Comparison of ENCODE assay signal across 28 mouse cellular contexts in genomic region chr19:60716381-60716780, GRCm38 (mm10). TPM values are rescaled to one million over a fixed set of nuclear protein-coding genes. Genes with fewer than 3 reads are reported as not detected.
DNase-seq lines count a peak whose midpoint lies in the region; ATAC-seq and TF ChIP-seq lines count a peak whose summit lies in the region.
"Had no signal": no experiment of that assay in that cellular context is flagged by ENCODE, and none has a peak within 500 bp of the region (broad histone marks: within the 10 kb centered on the region; RNA-seq: fewer than 3 reads in every experiment).

No protein-coding gene starts in this region.

- no peaks in the 10 kb centered on the region for H3K36me3 ChIP-seq in forebrain, embryonic 15.5 days
- no peaks in the 10 kb centered on the region for H3K36me3 ChIP-seq in forebrain, embryonic 11.5 days (ENCODE audit: control insufficient read depth, insufficient read depth, low read length)
- H3K36me3 ChIP-seq in hindbrain, embryonic 15.5 days, result no peaks in the 10 kb centered on the region
- no peaks in the 10 kb centered on the region for H3K36me3 ChIP-seq in hindbrain, embryonic 12.5 days
- no peaks in the 10 kb centered on the region for H3K36me3 ChIP-seq in midbrain, embryonic 15.5 days (replicated peaks)
- no peaks in the 10 kb centered on the region for H3K36me3 ChIP-seq in midbrain, embryonic 16.5 days (ENCODE audit: control insufficient read depth, insufficient read depth, low read length)
- H3K36me3 ChIP-seq: embryonic facial prominence, embryonic 12.5 days; embryonic facial prominence, embryonic 15.5 days; forebrain, embryonic 12.5 days; G1E; heart, embryonic 12.5 days; heart, embryonic 15.5 days had no signal

- H3K4me1 ChIP-seq in forebrain, embryonic 15.5 days, result no peaks in the 10 kb centered on the region
- H3K4me1 ChIP-seq in forebrain, embryonic 11.5 days (replicated peaks; ENCODE audit: control insufficient read depth, insufficient read depth, low read length), result no peaks in the 10 kb centered on the region
- 0 out of 2 replicates have a peak, but pooled peaks cover 7% of the 10 kb centered on the region for H3K4me1 ChIP-seq in hindbrain, embryonic 15.5 days (replicated peaks)
- H3K4me1 ChIP-seq in hindbrain, embryonic 12.5 days, result no peaks in the 10 kb centered on the region
- 0 out of 2 replicates have a peak, but pooled peaks cover 3% of the 10 kb centered on the region for H3K4me1 ChIP-seq in midbrain, embryonic 15.5 days
- 0 out of 2 replicates have a peak, but pooled peaks cover 6% of the 10 kb centered on the region for H3K4me1 ChIP-seq in midbrain, embryonic 16.5 days (ENCODE audit: control insufficient read depth, insufficient read depth, low read length)
- H3K4me1 ChIP-seq: embryonic facial prominence, embryonic 12.5 days; embryonic facial prominence, embryonic 15.5 days; forebrain, embryonic 12.5 days; heart, embryonic 12.5 days; heart, embryonic 15.5 days had no signal

- no peak for DNase-seq in forebrain, embryonic 11.5 days (ENCODE audit: low spot score)
- DNase-seq in brain, embryonic 14.5 days (ENCODE audit: low read depth), result peak; percentile 75
- DNase-seq in urinary bladder, postnatal 10 days (ENCODE audit: low spot score), result no peak
- DNase-seq: adrenal gland, adult 2 months; adrenal gland, postnatal 14 days; B cell, adult 2 months; cerebellum, adult 11 months; cerebellum, adult 2 months; cerebellum, adult 9-11 months; cerebellum, postnatal 25 days; gastrocnemius, adult 2 months; gastrocnemius, postnatal 14 days; heart, postnatal 10 days; heart, postnatal 36 days; kidney, adult 2 months had no signal

- no peak overlapping the region for H3K4me2 ChIP-seq in forebrain, embryonic 15.5 days (replicated peaks)
- no peak overlapping the region for H3K4me2 ChIP-seq in forebrain, embryonic 11.5 days (ENCODE audit: low read depth, low read length, severe bottlenecking)
- H3K4me2 ChIP-seq in hindbrain, embryonic 15.5 days, result no peak overlapping the region
- H3K4me2 ChIP-seq in hindbrain, embryonic 12.5 days (replicated peaks), result no peak overlapping the region
- H3K4me2 ChIP-seq in midbrain, embryonic 15.5 days, result no peak overlapping the region
- H3K4me2 ChIP-seq in midbrain, embryonic 16.5 days (ENCODE audit: low read length), result no peak overlapping the region
- H3K4me2 ChIP-seq: embryonic facial prominence, embryonic 12.5 days; embryonic facial prominence, embryonic 15.5 days; forebrain, embryonic 12.5 days; heart, embryonic 12.5 days; heart, embryonic 15.5 days had no signal

- H3K27me3 ChIP-seq in forebrain, embryonic 15.5 days, result no peaks in the 10 kb centered on the region
- H3K27me3 ChIP-seq in forebrain, embryonic 11.5 days (ENCODE audit: control insufficient read depth, insufficient read depth, low read length), result no peaks in the 10 kb centered on the region
- H3K27me3 ChIP-seq in hindbrain, embryonic 15.5 days, result no peaks in the 10 kb centered on the region
- H3K27me3 ChIP-seq in hindbrain, embryonic 12.5 days, result no peaks in the 10 kb centered on the region
- no peaks in the 10 kb centered on the region for H3K27me3 ChIP-seq in midbrain, embryonic 15.5 days (replicated peaks)
- no peaks in the 10 kb centered on the region for H3K27me3 ChIP-seq in midbrain, embryonic 16.5 days (ENCODE audit: control insufficient read depth, insufficient read depth, low read depth, low read length)
- H3K27me3 ChIP-seq: embryonic facial prominence, embryonic 12.5 days; embryonic facial prominence, embryonic 15.5 days; forebrain, embryonic 12.5 days; heart, embryonic 12.5 days had no signal

- peak overlapping the region; percentile 45; the same call in 1 of the 2 replicates for H3K27ac ChIP-seq in forebrain, embryonic 15.5 days (replicated peaks)
- H3K27ac ChIP-seq in forebrain, embryonic 11.5 days (ENCODE audit: low read depth, low read length), result no peak overlapping the region
- 0 out of 2 replicates have a peak overlapping the region, but pooled peaks have one; percentile 42 for H3K27ac ChIP-seq in hindbrain, embryonic 15.5 days (replicated peaks)
- H3K27ac ChIP-seq in hindbrain, embryonic 12.5 days, result no peak overlapping the region
- H3K27ac ChIP-seq in midbrain, embryonic 15.5 days, result peak overlapping the region; percentile 64; the same call in 1 of the 2 replicates
- H3K27ac ChIP-seq in midbrain, embryonic 16.5 days (ENCODE audit: low read length), result no peak overlapping the region; the same call in 1 of the 2 replicates
- H3K27ac ChIP-seq: embryonic facial prominence, embryonic 12.5 days; embryonic facial prominence, embryonic 15.5 days; forebrain, embryonic 12.5 days; gastrocnemius, adult 2 months; heart, embryonic 15.5 days had no signal

- no peak overlapping the region for H3K4me3 ChIP-seq in forebrain, embryonic 15.5 days
- no peak overlapping the region for H3K4me3 ChIP-seq in forebrain, embryonic 11.5 days (ENCODE audit: low read depth, low read length)
- no peak overlapping the region for H3K4me3 ChIP-seq in hindbrain, embryonic 15.5 days
- no peak overlapping the region for H3K4me3 ChIP-seq in hindbrain, embryonic 12.5 days
- H3K4me3 ChIP-seq in midbrain, embryonic 15.5 days, result no peak overlapping the region
- no peak overlapping the region for H3K4me3 ChIP-seq in midbrain, embryonic 16.5 days (ENCODE audit: low read depth, low read length)
- H3K4me3 ChIP-seq: embryonic facial prominence, embryonic 12.5 days; embryonic facial prominence, embryonic 15.5 days; forebrain, embryonic 12.5 days; gastrocnemius, adult 2 months; heart, embryonic 12.5 days; heart, embryonic 15.5 days had no signal

- peak; percentile 61; the same call in 1 of the 2 replicates for ATAC-seq in forebrain, embryonic 15.5 days (replicated peaks)
- ATAC-seq in forebrain, embryonic 11.5 days (replicated peaks; ENCODE audit: low FRiP score), result no peak
- no peak for ATAC-seq in hindbrain, embryonic 15.5 days (ENCODE audit: low FRiP score, low read depth)
- no peak for ATAC-seq in hindbrain, embryonic 12.5 days (ENCODE audit: low FRiP score)
- ATAC-seq in midbrain, embryonic 15.5 days (replicated peaks), result no peak
- ATAC-seq in midbrain, embryonic 16.5 days, result no peak
- ATAC-seq: intestine, postnatal 0 days; Patski had no signal

- no peaks in the 10 kb centered on the region for H3K9me3 ChIP-seq in forebrain, embryonic 15.5 days
- H3K9me3 ChIP-seq in forebrain, embryonic 11.5 days (ENCODE audit: control insufficient read depth, low read length), result no peaks in the 10 kb centered on the region
- H3K9me3 ChIP-seq in hindbrain, embryonic 15.5 days, result no peaks in the 10 kb centered on the region
- H3K9me3 ChIP-seq in hindbrain, embryonic 12.5 days (replicated peaks), result no peaks in the 10 kb centered on the region
- no peaks in the 10 kb centered on the region for H3K9me3 ChIP-seq in midbrain, embryonic 15.5 days
- H3K9me3 ChIP-seq in midbrain, embryonic 16.5 days (replicated peaks; ENCODE audit: control insufficient read depth, low read length, poor library complexity, severe bottlenecking), result no peaks in the 10 kb centered on the region
- H3K9me3 ChIP-seq: embryonic facial prominence, embryonic 12.5 days; embryonic facial prominence, embryonic 15.5 days; forebrain, embryonic 12.5 days; G1E; heart, embryonic 12.5 days; heart, embryonic 15.5 days had no signal

- no peak for TF ChIP-seq POLR2A in brain, embryonic 14.5 days (IDR thresholded peaks at IDR 0.05; ENCODE audit: borderline replicate concordance, extremely low read depth, insufficient read depth, insufficient read length, poor library complexity, severe bottlenecking)

- H3K9ac ChIP-seq in forebrain, embryonic 15.5 days (replicated peaks), result no peak overlapping the region
- H3K9ac ChIP-seq in forebrain, embryonic 11.5 days (ENCODE audit: low read length), result no peak overlapping the region
- no peak overlapping the region for H3K9ac ChIP-seq in hindbrain, embryonic 15.5 days
- no peak overlapping the region for H3K9ac ChIP-seq in hindbrain, embryonic 12.5 days
- H3K9ac ChIP-seq in midbrain, embryonic 15.5 days, result no peak overlapping the region
- no peak overlapping the region for H3K9ac ChIP-seq in midbrain, embryonic 16.5 days (ENCODE audit: low read depth, low read length)
- H3K9ac ChIP-seq: embryonic facial prominence, embryonic 12.5 days; embryonic facial prominence, embryonic 15.5 days; forebrain, embryonic 12.5 days; heart, embryonic 12.5 days; heart, embryonic 15.5 days had no signal

- whole genome bisulfite sequencing in forebrain, embryonic 15.5 days, result 71% methylated on average over 2 of the region's 2 CpGs
- WGBS in forebrain, embryonic 11.5 days, result 94% methylated on average over 2 of the region's 2 CpGs
- WGBS in hindbrain, embryonic 15.5 days, result 69% methylated on average over 2 of the region's 2 CpGs
- 90% methylated on average over 2 of the region's 2 CpGs for WGBS in hindbrain, embryonic 12.5 days
- 74% methylated on average over 2 of the region's 2 CpGs for WGBS in midbrain, embryonic 15.5 days
- WGBS in midbrain, embryonic 16.5 days, result 73% methylated on average over 2 of the region's 2 CpGs

- no peak for TF ChIP-seq CTCF in brain, embryonic 14.5 days (IDR thresholded peaks at IDR 0.05; ENCODE audit: borderline replicate concordance, extremely low read depth, insufficient read depth, insufficient read length)

RNA-seq across cellular contexts. Expression of gene Nanos1, which starts 39.4 kb away (rescaled TPM):
- 11.7 and 13.5 TPM in 2 replicates for polyA plus RNA-seq in forebrain, embryonic 15.5 days (2015; fragmentation: Nextera tagmentation; extraction: Ambion mirVana)
- 4.3 and 4.7 TPM in 2 replicates for polyA plus RNA-seq in forebrain, embryonic 11.5 days (2014; fragmentation: Nextera tagmentation; extraction: Ambion mirVana)
- 19.4 and 19.7 TPM in 2 replicates for polyA plus RNA-seq in hindbrain, embryonic 15.5 days (2015; fragmentation: Nextera tagmentation; extraction: Ambion mirVana)
- polyA plus RNA-seq in hindbrain, embryonic 12.5 days (2016; fragmentation: Nextera tagmentation; extraction: Ambion mirVana), result 9.0 and 9.6 TPM in 2 replicates
- 21.1 and 22.7 TPM in 2 replicates for polyA plus RNA-seq in midbrain, embryonic 15.5 days (2015; fragmentation: Nextera tagmentation; extraction: Ambion mirVana)
- 20.1 and 20.9 TPM in 2 replicates for polyA plus RNA-seq in midbrain, embryonic 16.5 days (2015; fragmentation: Nextera tagmentation; extraction: Ambion mirVana)
- 16.1 and 22.9 TPM in 2 replicates for polyA plus RNA-seq in brain, embryonic 14.5 days (2012; rRNA removed)

Comparison
In these comparisons a context has a peak if more than half of its experiments do, and no peak if none do; other contexts are left out.
1. H3K27ac ChIP-seq: peak in forebrain, embryonic 15.5 days (single experiment), hindbrain, embryonic 15.5 days (single experiment) and midbrain, embryonic 15.5 days (single experiment); none in forebrain, embryonic 11.5 days (single experiment), hindbrain, embryonic 12.5 days (single experiment) and midbrain, embryonic 16.5 days (single experiment).